Mouse (Mus musculus): ENCODE data around the gene Fam53b.

GRCm38 (mm10) chr7:132699165-132699564, 114.5 kb downstream of the Fam53b start:
- TF ChIP-seq CTCF (IDR thresholded peaks at IDR 0.05) (no peak), EP300 (IDR thresholded peaks at IDR 0.05) (no peak)

All from lung, postnatal 0 days (tissue).